Mouse (Mus musculus): ENCODE results near the gene Prss35.

- no peak for TF ChIP-seq CTCF (IDR thresholded peaks at IDR 0.05; ENCODE audit: low read depth, low read length)
- no peak for TF ChIP-seq TAL1 (conservative IDR thresholded peaks at IDR 0.05; ENCODE audit: low read depth, low read length)
- TF ChIP-seq GATA1 (IDR thresholded peaks at IDR 0.05; ENCODE audit: borderline replicate concordance, low read length) = no peak
- no peak for TF ChIP-seq POLR2AphosphoS5 (IDR thresholded peaks at IDR 0.05; ENCODE audit: insufficient replicate concordance, low read depth, low read length)
These were observed 3.5 kb upstream of the Prss35 start for GRCm38 (mm10) chr9:86739971-86740370.
